Mouse (Mus musculus) layer of hippocampus, adult 18-20 months (tissue): ENCODE measurements around the gene Olfr639. TPM values are rescaled to one million over a fixed set of nuclear protein-coding genes. Genes with fewer than 3 reads are reported as not detected.
"Not testable (repeated sequence)": the region's sequence is repeated elsewhere in the genome, so short reads cannot be mapped to it uniquely, and the experiment has no call there.

ENCODE experiments used
- DNase-seq, 2 experiments: peaks; one replicate each; pipeline ENCODE4 v3.0.0; 2022; ENCODE audit warnings: low spot score in 2 of 2
- long read RNA-seq: library from polyadenylated mRNA; stranded (forward); transcript quantifications from one replicate; pipeline ENCODE4 v2.0.0, GENCODE M21; 2021
- total RNA-seq, 2 experiments: library from RNA; stranded (reverse); gene quantifications; 2 replicates each; pipeline ENCODE4 v1.2.3; 2021

The Olfr639 gene
- total RNA-seq = under 1 TPM in 1 of 2 experiments, not detected in 1; 0.05 TPM
- long read RNA-seq = 0 reads

DNA sequence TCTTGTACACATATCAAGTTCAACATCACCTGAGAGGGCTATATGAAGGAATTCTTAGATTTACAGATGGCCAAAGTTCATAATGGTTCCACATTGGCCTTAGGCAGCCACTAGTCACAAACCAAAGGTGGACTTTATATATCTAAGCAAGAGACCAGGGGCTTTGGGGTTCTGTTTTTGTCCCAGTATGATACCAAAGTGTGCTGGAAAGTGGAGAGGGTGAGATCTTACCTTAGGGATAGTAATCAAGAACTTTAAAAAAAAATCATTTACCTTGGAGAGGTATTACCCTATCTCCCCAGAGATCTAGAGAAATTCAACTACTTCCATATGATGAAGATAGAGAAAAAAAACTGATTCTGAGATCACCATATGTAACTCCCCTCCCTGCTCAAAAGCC is at the start of gene Olfr639:
Gene Olfr639, minus strand, starts transcription at position 101 of the 400 bp plus-strand sequence.
- DNase-seq = no peak

DNA sequence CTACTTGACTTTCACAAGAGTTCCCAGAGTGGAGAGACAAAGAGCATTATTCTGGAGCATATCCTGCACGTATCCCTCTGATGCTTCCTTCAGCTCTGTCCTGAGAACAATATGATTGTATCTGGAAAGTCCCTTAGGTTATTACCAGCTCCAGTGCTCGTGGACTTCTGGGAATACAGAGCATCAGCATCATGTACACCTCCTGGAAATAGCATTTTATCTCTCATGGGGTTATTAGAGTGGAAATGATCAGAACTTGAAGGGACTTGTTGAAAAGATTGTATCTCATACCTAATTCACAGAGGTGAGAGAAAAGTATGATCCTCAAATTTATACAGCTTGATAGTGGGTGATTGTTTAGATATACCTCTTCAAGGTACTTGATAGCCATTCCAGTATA is 44.2 kb upstream of the Olfr639 start, which contains the start of gene 4930516K23Rik:
Gene 4930516K23Rik, minus strand, starts transcription at position 101 of the 400 bp plus-strand sequence.
- no peak for DNase-seq

DNA sequence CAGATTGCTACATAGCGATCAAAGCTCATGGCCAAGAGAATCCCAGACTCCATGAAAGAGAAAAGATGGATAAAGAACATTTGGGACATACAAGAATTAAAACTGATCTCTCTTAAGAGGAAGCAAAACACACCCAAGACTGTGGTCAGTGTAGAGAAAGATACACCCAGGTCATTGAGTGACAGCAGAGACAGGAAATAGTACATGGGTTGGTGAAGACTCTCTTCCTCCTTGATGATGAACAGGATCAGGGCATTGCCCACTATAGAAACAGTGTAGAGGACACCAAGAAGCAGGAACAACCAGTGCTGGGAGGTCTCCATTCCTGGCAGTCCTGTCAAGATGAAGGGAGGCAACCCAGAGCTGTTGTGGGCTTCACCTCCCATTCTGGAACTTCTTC is 42.1 kb upstream of the Olfr639 start:
- no peak for DNase-seq

DNA sequence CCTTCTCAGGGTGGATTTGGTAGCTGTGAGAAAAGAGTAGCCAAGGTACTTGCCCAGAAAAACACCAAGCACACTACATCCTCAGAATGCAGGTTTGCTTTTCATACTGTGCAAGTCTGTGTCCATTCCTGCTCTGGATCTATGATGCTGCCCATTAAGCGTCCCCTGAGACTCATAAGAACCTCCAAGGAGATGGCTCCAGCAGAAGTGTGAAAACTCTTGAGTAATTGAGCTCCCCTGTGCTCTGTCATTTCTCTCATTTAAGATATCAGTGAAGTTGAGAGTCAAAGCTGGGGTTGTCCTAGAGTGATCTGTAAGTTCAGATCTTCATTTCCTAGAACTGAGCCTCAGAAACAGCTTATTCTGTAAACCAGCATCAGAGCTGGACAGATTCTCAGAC is 35.5 kb upstream of the Olfr639 start, which contains the start of gene Olfr642:
Gene Olfr642, minus strand, starts transcription at position 101 of the 400 bp plus-strand sequence.
- no peak for DNase-seq

DNA sequence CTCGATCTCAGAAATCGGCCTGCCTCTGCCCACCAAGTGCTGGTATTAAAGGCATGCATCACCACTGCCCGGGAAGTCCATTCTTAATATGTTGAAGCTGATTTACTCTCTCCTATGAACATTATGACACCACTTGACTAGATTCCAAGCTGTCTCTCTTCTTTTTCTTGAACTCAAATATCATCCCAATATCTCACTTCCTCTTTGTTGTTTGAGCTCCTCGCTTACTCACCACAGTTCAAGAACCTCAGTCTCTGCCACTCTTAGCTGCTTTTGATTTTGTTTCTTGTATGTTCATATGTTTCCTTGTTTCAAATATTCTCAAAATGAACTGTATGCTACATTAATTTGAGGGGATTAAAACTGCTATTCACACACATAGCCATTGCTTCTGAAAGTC is 33.6 kb upstream of the Olfr639 start:
- no peak for DNase-seq

DNA sequence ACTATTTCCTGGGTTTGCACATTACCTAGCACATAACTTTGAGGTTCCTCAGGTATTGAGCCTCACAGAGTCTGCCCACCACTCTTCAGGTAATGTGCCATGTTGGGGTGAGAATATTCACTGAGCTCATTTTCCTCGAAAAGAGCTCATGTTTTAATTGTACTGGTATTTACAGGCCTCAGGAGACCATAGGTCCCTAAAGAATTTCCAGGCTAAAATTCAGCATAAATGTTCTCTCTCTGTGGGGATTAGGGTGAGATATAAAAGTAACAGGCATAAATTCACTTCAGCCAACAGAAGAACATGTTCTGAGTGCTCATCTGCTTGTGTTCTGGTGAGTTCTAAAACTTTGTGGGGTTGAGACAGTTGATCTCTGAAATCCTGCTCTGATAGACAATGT is 18.0 kb upstream of the Olfr639 start, which contains the start of gene Olfr641:
Gene Olfr641, plus strand, starts transcription at position 301 of the 400 bp plus-strand sequence.
- DNase-seq = no peak

DNA sequence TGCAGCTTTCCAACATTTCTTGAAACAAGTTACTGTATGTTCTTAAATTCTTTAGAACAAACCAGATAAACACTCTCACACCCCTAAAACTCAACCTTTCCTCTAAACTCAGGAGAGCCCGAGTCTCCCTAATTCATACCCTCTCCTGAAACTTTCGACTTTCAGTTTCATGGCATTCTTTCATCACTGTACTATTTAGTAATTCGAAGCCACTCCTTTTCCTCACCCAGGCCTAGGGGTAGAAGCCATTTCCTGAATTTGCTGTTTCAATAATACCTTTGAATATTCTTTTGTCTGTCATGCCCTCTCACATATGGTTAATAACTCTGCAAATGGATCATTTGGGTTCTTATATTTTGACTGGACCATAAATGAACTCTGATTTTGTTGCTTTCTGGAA is 9.9 kb upstream of the Olfr639 start:
- no peak for DNase-seq

DNA sequence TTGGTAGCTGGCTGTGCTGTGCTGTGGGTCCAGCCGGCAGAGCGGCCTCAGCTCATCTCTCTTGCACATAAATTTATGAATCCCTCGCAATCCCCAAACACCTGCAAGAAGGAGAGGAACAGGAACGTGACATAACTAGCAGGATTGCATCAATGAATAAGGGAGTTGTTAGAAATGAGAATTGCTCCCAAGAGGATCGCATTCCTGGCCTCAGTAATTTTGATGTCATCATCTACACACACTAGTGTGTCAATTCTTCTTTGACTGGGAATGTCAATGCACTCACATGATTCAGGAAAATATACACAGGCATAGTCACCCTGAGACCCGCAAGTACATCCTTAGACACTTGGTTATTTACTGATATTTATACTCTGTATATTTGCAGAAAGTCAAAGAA is 8.4 kb upstream of the Olfr639 start, which contains the start of gene Olfr640:
Gene Olfr640, minus strand, starts transcription at position 101 of the 400 bp plus-strand sequence.
- no peak for DNase-seq

DNA sequence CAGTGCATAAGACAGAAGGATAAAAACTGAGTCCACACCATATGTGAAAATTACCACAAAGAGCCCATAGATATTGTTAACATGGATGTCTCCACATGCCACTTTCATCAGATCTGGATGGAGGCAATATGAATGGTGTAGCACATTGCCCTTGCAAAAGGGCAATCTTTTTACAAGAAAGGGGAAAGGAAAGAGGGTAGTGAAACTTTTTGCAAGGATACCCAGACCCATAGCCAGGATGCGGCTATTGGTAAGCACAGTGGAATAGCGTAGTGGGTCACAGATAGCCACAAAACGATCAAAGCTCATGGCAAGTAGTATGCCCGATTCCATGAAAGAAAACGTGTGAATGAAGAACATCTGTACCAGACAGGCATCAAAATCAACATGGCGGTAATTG is 4.5 kb upstream of the Olfr639 start:
- DNase-seq = no peak

DNA sequence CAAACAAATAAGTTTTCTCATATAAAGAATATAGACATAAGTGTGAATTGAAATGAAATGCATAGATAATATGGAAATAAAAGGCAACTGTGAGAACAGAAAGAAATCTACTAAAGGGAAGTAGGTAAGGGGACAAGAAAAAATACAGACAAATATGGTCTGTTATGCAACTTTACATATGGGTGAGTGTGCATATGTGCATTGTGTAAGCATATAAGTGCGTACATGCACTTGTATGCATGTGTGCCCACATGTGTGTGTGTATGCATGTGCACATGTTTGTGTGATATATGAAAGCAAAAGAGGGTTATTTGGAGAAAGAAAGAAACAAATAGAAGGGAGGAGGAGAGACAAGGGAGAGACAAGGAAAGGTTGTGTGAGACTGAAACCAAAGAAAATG is 1.9 kb upstream of the Olfr639 start:
- no peak for DNase-seq

DNA sequence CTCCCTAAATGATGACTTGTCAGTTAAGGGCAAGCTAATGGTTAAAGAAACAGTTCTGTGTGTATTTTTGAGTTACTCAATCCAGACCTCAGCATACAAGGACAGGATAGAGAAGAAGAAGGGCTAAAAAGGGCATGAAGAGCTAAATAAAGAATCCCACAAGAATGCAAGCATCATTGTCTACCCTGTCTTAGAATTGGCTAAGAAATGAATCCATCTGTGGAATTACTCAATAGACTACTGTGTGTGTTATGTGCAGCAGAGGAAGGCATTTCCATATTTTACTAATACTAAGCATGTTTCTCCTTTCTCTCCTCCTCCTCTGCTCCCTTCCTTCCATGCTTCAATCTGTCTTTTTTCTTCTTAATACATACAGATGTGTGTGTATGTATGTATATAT is 18.0 kb downstream of the Olfr639 start:
- no peak for DNase-seq

DNA sequence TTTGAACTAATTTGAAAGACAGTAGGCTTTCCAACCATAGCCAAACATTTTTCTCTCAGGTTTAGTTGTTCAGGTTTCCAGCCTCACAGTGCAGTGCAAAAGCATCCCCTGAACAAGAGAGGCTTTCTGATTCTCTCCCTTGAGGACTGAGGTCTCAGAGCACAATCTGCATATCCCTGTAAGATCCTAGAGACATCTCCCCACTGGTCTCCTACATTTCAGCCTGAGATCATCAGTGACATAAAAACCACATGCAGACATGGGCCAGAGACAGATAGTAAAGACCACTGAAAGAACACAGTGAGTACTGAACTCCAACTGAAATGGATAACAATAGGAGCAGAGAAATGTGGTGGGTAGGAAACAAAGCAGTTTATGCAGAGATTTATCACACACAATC is 18.7 kb downstream of the Olfr639 start, which contains the start of gene Olfr638:
Gene Olfr638, plus strand, starts transcription at position 301 of the 400 bp plus-strand sequence.
- DNase-seq = no peak

DNA sequence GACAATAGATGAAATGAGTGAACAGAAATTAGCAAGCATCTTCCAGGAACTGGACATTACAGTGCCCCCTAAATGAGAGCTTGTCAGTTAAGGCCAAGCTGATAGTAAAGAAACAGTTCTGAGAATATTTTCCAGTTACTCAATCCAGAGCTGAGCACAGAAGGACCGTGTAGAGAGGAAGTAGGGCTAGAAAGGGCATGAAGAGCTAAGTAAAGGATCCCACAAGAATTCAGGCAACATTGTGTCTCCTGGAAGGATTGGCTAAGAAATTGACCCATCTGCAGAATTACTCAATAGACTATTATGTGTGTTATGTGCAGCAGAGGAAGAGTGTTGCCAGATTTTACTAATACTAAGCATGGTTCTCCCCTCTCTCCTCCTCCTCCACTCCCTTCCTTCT is 45.3 kb downstream of the Olfr639 start:
- no peak for DNase-seq

DNA sequence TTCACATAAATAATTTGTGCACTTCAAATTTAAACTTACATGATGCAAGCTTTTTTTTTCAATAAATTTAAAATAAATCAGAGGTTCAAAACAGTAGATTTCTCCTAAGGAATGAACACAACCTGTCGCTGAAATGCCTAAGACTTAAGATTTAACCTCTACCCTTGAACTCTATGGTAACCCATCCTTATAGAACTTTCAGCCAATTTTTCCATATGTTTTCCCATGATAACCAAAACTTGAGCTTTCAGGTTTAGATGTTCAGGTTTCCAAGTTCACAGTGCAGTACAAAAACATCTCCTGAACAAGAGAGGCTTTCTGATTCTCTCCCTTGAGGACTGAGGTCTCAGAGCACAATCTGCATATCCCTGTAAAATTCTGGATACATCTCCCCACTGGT is 46.3 kb downstream of the Olfr639 start, which contains the start of gene Olfr635:
Gene Olfr635, plus strand, starts transcription at position 301 of the 400 bp plus-strand sequence.
- no peak for DNase-seq

DNA sequence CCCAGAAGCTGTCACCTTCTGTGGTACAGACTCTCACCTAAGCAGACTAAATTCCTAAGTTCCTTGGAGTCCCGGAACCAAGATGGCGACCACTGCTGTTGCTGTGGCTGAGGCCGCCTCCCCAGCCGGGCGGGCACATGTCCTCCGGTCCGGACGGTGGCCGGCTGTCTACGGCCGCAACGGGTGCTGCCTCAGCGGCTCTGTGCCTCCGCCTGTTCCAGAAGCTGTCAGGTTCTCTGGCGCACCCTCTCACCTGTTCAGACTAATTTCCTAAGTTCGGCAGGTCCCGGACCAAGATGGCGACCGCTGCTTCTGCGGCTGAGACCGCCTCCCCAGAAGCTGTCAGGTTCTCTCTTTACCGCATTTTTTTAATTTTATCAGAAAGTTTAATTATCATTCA is 50.2 kb downstream of the Olfr639 start:
- not testable (repeated sequence) for DNase-seq

Other genes starting within 250 kb of the Olfr639 start
- not detected for gene Olfr69, start 245.7 kb downstream of the Olfr639 start, total RNA-seq
- gene Olfr68, start 237.6 kb downstream of the Olfr639 start, total RNA-seq = not detected
- not detected for gene Olfr67, start 225.5 kb downstream of the Olfr639 start, total RNA-seq
- 10 to 100 TPM; 26.0 to 31.8 TPM for gene Hbb-bt, start 203.3 kb downstream of the Olfr639 start, total RNA-seq
- gene Hbb-bs, start 189.2 kb downstream of the Olfr639 start, total RNA-seq = 100 to 1,000 TPM; 267 to 283 TPM
- gene Hbb-bh2, start 176.8 kb downstream of the Olfr639 start, total RNA-seq = not detected
- gene Hbb-bh1, start 174.1 kb downstream of the Olfr639 start, total RNA-seq = not detected
- not detected for gene Hbb-y, start 164.1 kb downstream of the Olfr639 start, total RNA-seq
- gene Olfr66, start 131.1 kb downstream of the Olfr639 start, total RNA-seq = not detected
- gene Olfr64, start 122.8 kb downstream of the Olfr639 start, total RNA-seq = not detected
- not detected for gene Olfr65, start 113.8 kb downstream of the Olfr639 start, total RNA-seq
- gene Olfr631, start 88.5 kb downstream of the Olfr639 start, total RNA-seq = not detected
- not detected for gene Olfr632, start 83.0 kb downstream of the Olfr639 start, total RNA-seq
- not detected for gene Olfr633, start 72.9 kb downstream of the Olfr639 start, total RNA-seq
- under 1 TPM in 1 of 2 experiments, not detected in 1; 0.05 TPM for gene Olfr635, start 46.2 kb downstream of the Olfr639 start, total RNA-seq
- gene Olfr638, start 18.6 kb downstream of the Olfr639 start, total RNA-seq = not detected
- gene Olfr640, start 8.3 kb upstream of the Olfr639 start, total RNA-seq = not detected
- gene Olfr641, start 18.1 kb upstream of the Olfr639 start, total RNA-seq = not detected
- not detected for gene Olfr642, start 35.4 kb upstream of the Olfr639 start, total RNA-seq
- not detected for gene 4930516K23Rik, start 44.1 kb upstream of the Olfr639 start, total RNA-seq
- gene Olfr644, start 54.6 kb upstream of the Olfr639 start, total RNA-seq = not detected
- gene Olfr645, start 68.2 kb upstream of the Olfr639 start, total RNA-seq = not detected
- not detected for gene Olfr646, start 87.6 kb upstream of the Olfr639 start, total RNA-seq
- gene Ubqln5, start 112.5 kb upstream of the Olfr639 start, total RNA-seq = not detected
- not detected for gene Olfr643, start 120.1 kb upstream of the Olfr639 start, total RNA-seq
- gene Ubqln3, start 126.0 kb upstream of the Olfr639 start, total RNA-seq = not detected
- gene Ubqlnl, start 133.3 kb upstream of the Olfr639 start, total RNA-seq = not detected
- gene Olfm5, start 147.5 kb upstream of the Olfr639 start, total RNA-seq = not detected
- gene Olfr648, start 166.1 kb upstream of the Olfr639 start, total RNA-seq = under 1 TPM; 0.10 to 0.25 TPM
- gene Olfr649, start 178.7 kb upstream of the Olfr639 start, total RNA-seq = not detected
- gene Trim6, start 201.5 kb upstream of the Olfr639 start, total RNA-seq = under 1 TPM in 1 of 2 experiments, not detected in 1; 0.22 TPM
- 1 to 10 TPM; 1.6 to 1.7 TPM for gene Trim34a, start 227.2 kb upstream of the Olfr639 start, total RNA-seq